Mouse (Mus musculus): ENCODE measurements around the gene Dscam.

DNA sequence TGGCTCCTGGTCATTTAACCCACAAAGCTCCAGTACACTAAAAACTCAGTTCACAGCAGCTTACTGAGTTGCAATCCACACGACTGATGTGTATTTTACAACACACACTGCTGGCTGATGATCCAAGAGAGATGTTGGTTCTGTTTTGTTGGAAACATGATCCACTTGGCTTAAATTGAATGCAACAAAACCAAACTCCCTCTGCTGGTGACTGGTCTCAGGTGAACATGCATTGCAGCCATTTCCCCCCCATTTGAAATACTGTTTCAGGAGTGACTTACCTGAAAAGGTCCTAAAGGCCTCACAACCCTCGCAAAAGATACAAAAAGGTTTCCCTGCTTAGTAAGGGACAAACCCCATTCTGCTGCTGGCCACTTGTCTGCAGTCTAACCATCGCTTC lies 156.2 kb downstream of the Dscam start:
- TF ChIP-seq CTCF (IDR thresholded peaks at IDR 0.05; ENCODE audit: borderline replicate concordance, extremely low read depth, insufficient read depth, insufficient read length) (peak; percentile 32; the same call in 1 of the 2 replicates), POLR2A (IDR thresholded peaks at IDR 0.05; ENCODE audit: borderline replicate concordance, extremely low read depth, insufficient read depth, insufficient read length, poor library complexity, severe bottlenecking) (no peak)
